Mouse (Mus musculus) stomach, postnatal 0 days (tissue): ENCODE data around the gene Mmp28. TPM values are rescaled to one million over a fixed set of nuclear protein-coding genes. Genes with fewer than 3 reads are reported as not detected.

ENCODE experiments used
- ATAC-seq: fragments of 200-750 bp; cut with Nextera tagmentation; 2 replicates; pipeline ENCODE4 v1.8.0; 2017; ENCODE audit not compliant: low FRiP score, low TSS enrichment
- DNase-seq: peaks from one replicate; pipeline ENCODE4 v3.0.0-alpha.2; 2016; ENCODE audit warnings: low spot score
- H3K27ac ChIP-seq: fragments of 300-500 bp; sonication (generic); replicated peaks from 2 replicates; pipeline ENCODE4 v1.5.1; 2014; ENCODE audit warnings: mild to moderate bottlenecking, control low read depth
- H3K27me3 ChIP-seq: fragments of 300-500 bp; sonication (generic); 2 replicates; pipeline ENCODE4 v1.6.1; 2014; ENCODE audit warnings: low read length; ENCODE audit not compliant: control insufficient read depth, insufficient read depth
- H3K36me3 ChIP-seq: fragments of 300-500 bp; sonication (generic); 2 replicates; pipeline ENCODE4 v1.6.1; 2014; ENCODE audit warnings: low read length, mixed read lengths; ENCODE audit not compliant: control insufficient read depth, insufficient read depth
- H3K4me1 ChIP-seq: fragments of 300-500 bp; sonication (generic); replicated peaks from 2 replicates; pipeline ENCODE4 v1.6.1; 2014; ENCODE audit warnings: antibody characterized with exemption; ENCODE audit not compliant: control insufficient read depth, insufficient read depth
- H3K4me2 ChIP-seq: fragments of 300-500 bp; sonication (generic); replicated peaks from 2 replicates; pipeline ENCODE4 v1.6.1; 2014; ENCODE audit warnings: low read depth, mild to moderate bottlenecking, control low read depth, moderate library complexity
- H3K4me3 ChIP-seq: fragments of 300-500 bp; sonication (generic); 2 replicates; pipeline ENCODE4 v1.5.1; 2014; ENCODE audit warnings: low read depth, low read length, control low read depth
- H3K9ac ChIP-seq: fragments of 300-500 bp; sonication (generic); 2 replicates; pipeline ENCODE4 v1.6.1; 2014; ENCODE audit warnings: mild to moderate bottlenecking, low read length, control low read depth, mixed read lengths
- H3K9me3 ChIP-seq: fragments of 300-500 bp; sonication (generic); 2 replicates; pipeline ENCODE4 v1.6.1; 2016; ENCODE audit warnings: low read length; ENCODE audit not compliant: control insufficient read depth
- CTCF ChIP-seq: IDR thresholded peaks from 2 replicates; pipeline ENCODE4 v1.5.1; 2016; ENCODE audit warnings: antibody characterized with exemption, low read depth, mild to moderate bottlenecking, moderate library complexity
- EP300 ChIP-seq: optimal IDR thresholded peaks from 2 replicates; pipeline ENCODE3; 2016; ENCODE audit warnings: antibody characterized with exemption
- WGBS: fragments of 180-500 bp; shearing (Covaris S2); extraction: QIAGEN DNeasy Blood & Tissue Kit; methylation state at CpG from one replicate; pipeline ENCODE4 v1.1.7; 2014; 5-methylcytosine and 5-hydroxymethylcytosine counted together
- polyA plus RNA-seq: library from polyadenylated mRNA; unstranded; fragments of >200 nt; fragmentation: Nextera tagmentation; extraction: Ambion mirVana; gene quantifications from 2 replicates; pipeline ENCODE4 v1.2.1, GENCODE M21; 2015

Mmp28 gene
- polyA plus RNA-seq, 1 experiment from 2014 or later, result 6.4 TPM

GRCm38 (mm10) chr11:83409087-83409754, 53.6 kb downstream of the Mmp28 start, which contains the start of gene Rasl10b:
Gene Rasl10b (plus strand): TSS chr11:83409137.
- no peak within 1 kb of the TSS for H3K27ac ChIP-seq
- peak within 1 kb of the TSS; percentile 56 for H3K9ac ChIP-seq
- no peaks in the 10 kb centered on the region for H3K36me3 ChIP-seq
- no peak for TF ChIP-seq CTCF
- TF ChIP-seq EP300, result no peak
- H3K9me3 ChIP-seq, result no peaks in the 10 kb centered on the region
- H3K4me1 ChIP-seq, result no peaks in the 10 kb centered on the region
- DNase-seq, result peak; percentile 24
- peak within 1 kb of the TSS; percentile 54 for H3K4me3 ChIP-seq
- under 1% methylated on average over 16 of the region's 44 CpGs for WGBS
- peak; percentile 56 for ATAC-seq
- H3K27me3 ChIP-seq, result no peaks in the 10 kb centered on the region
- H3K4me2 ChIP-seq, result peak within 1 kb of the TSS; percentile 86

- DNase-seq (no peak), ATAC-seq (no peak)
- H3K9me3 ChIP-seq, result no peaks in the 10 kb centered on the region
- H3K4me2 ChIP-seq, result no peak overlapping the region
- no peak overlapping the region for H3K27ac ChIP-seq
- TF ChIP-seq CTCF (no peak), EP300 (no peak)
- no peaks in the 10 kb centered on the region for H3K27me3 ChIP-seq
- no peak overlapping the region for H3K9ac ChIP-seq
- 35% methylated on average over 8 of the region's 8 CpGs for WGBS
- no peaks in the 10 kb centered on the region for H3K4me1 ChIP-seq
- peaks cover 9% of the 10 kb centered on the region; the same call in 1 of the 2 replicates for H3K36me3 ChIP-seq
- H3K4me3 ChIP-seq, result no peak overlapping the region
These were observed 54.6 kb downstream of the Mmp28 start for GRCm38 (mm10) chr11:83408242-83408641.

DNA sequence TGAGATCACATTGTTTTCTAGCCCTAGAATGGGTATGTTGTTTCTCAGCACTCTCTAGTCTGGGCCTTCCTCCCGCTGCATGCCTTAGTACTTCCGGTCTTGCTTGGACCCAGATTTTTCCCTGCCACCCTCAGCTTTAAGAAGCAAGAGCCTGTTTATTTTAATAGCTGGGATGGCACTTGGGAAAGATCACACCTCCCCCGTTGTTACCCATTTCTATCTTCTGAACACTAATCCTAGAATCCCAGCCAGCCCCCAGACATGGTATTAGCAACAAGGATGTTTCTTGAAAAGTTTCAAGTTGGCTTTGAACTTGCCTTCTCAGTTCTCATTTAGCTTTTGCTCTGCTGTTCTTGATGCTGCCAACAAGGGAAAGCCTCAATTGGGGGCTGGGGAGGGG, 56.5 kb downstream of the Mmp28 start:
- H3K4me2 ChIP-seq, result no peak overlapping the region
- no peaks in the 10 kb centered on the region for H3K27me3 ChIP-seq
- no peak overlapping the region for H3K9ac ChIP-seq
- peaks cover 9% of the 10 kb centered on the region; the same call in 1 of the 2 replicates for H3K36me3 ChIP-seq
- H3K4me3 ChIP-seq, result no peak overlapping the region
- no peak for DNase-seq
- no peak for TF ChIP-seq EP300
- TF ChIP-seq CTCF, result no peak
- 55% methylated on average over 3 of the region's 3 CpGs for WGBS
- ATAC-seq, result no peak
- H3K9me3 ChIP-seq, result no peaks in the 10 kb centered on the region
- no peaks in the 10 kb centered on the region for H3K4me1 ChIP-seq
- H3K27ac ChIP-seq, result no peak overlapping the region

GRCm38 (mm10) chr11:83403787-83404186, 59.1 kb downstream of the Mmp28 start:
- no peaks in the 10 kb centered on the region for H3K9me3 ChIP-seq
- ATAC-seq (no peak), DNase-seq (no peak)
- peaks cover 10% of the 10 kb centered on the region; the same call in 1 of the 2 replicates for H3K36me3 ChIP-seq
- no peak overlapping the region for H3K27ac ChIP-seq
- H3K4me2 ChIP-seq, result no peak overlapping the region
- no peaks in the 10 kb centered on the region for H3K27me3 ChIP-seq
- TF ChIP-seq CTCF (no peak), EP300 (no peak)
- H3K4me3 ChIP-seq, result no peak overlapping the region
- H3K9ac ChIP-seq, result no peak overlapping the region
- no peaks in the 10 kb centered on the region for H3K4me1 ChIP-seq
- WGBS, result 75% methylated on average over 7 of the region's 7 CpGs

DNA sequence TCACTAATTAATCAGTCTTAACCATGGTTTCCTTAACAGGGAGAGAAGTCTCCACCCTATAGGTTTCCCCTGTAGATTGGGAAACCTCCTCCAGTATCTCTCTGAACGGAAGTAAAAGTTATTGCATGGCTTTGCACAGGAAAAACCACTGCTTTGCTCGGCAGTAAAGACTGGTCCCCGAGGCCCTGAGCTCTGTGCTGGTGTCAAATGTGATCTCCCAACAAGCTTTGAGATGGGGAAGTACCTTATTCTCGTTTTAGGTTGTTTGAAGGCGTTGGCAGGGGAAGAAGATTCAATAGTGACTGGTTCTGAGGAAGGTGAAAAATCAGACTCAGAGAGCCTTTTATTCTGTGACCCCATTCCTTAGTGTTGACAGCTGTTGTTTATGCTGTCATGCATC, 64.1 kb downstream of the Mmp28 start:
- Histone ChIP-seq H3K27me3 (no peaks in the 10 kb centered on the region), H3K27ac (no peak overlapping the region), H3K36me3 (peaks cover 20% of the 10 kb centered on the region), H3K9me3 (no peaks in the 10 kb centered on the region), H3K9ac (no peak overlapping the region), H3K4me1 (no peaks in the 10 kb centered on the region), H3K4me2 (no peak overlapping the region), H3K4me3 (no peak overlapping the region)
- whole genome bisulfite sequencing, result 83% methylated on average over 5 of the region's 5 CpGs
- no peak for TF ChIP-seq CTCF
- no peak for TF ChIP-seq EP300
- no peak for DNase-seq
- ATAC-seq, result no peak

- H3K9me3 ChIP-seq, result no peaks in the 10 kb centered on the region
- no peak overlapping the region for H3K4me3 ChIP-seq
- H3K27me3 ChIP-seq, result no peaks in the 10 kb centered on the region
- DNase-seq (no peak), ATAC-seq (no peak)
- no peak overlapping the region for H3K4me2 ChIP-seq
- H3K9ac ChIP-seq, result no peak overlapping the region
- WGBS, result 87% methylated on average over 7 of the region's 7 CpGs
- H3K36me3 ChIP-seq, result peaks cover 18% of the 10 kb centered on the region
- H3K4me1 ChIP-seq, result no peaks in the 10 kb centered on the region
- TF ChIP-seq EP300 (no peak), CTCF (no peak)
- H3K27ac ChIP-seq, result no peak overlapping the region
These were observed 65.2 kb downstream of the Mmp28 start for GRCm38 (mm10) chr11:83397626-83398025.
